Mouse (Mus musculus) G1E-ER4 (cell line): ENCODE data around the gene Zfp316. TPM values are rescaled to one million over a fixed set of nuclear protein-coding genes. Genes with fewer than 3 reads are reported as not detected.

ENCODE experiments used
- GATA1 ChIP-seq: IDR thresholded peaks from one replicate; pipeline ENCODE4 v1.8.0; 2012; ENCODE audit warnings: low read length, inconsistent platforms
- polyA plus RNA-seq: library from polyadenylated mRNA; stranded (reverse); fragments of >175 nt; gene quantifications from 2 replicates; pipeline ENCODE4 v1.2.3, GENCODE M21; 2012

The Zfp316 gene
- polyA plus RNA-seq: 8.8 and 11.0 TPM in 2 replicates

DNA sequence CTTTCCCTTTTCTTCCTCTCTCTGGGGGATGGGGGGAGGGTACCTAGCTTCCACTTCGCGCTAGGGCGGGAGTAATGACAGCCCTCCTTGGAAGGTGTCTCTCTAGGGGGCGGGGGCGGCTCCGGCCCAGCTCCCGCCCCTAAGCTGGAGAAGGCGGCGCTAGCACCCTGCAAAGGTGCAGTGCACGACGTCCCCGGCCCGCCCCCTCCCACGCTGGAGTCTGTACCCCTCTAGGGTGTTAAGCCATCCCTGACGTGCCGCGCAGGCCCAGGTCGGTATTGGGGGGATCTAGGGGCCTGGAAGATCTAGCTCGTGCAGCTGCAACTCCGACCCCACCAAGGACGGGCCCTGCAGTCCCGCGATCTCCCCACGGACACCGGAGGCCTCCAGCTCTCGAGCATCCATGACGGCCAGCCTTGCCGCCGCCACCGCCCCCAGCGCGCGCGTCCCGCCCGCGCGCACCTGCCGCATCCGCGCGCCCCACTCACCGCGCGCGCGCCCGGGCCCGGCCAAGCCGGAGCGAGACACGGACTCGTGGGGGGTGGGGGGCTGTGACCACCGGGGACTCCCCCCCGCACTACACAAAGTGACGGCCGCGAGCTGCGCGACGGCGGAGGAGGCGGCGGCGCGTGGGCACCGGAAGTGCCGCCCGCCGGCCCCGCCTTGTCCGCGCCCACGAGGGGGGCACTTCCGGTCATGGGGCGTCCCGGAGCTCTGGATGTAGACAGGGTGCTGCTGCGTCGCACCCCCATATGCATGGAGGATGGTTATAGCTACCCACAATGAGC, at the start of gene Zfp316:
Gene Zfp316 (minus strand): TSS at position 660 of the 788 bp plus-strand sequence.
- TF ChIP-seq GATA1: no peak

DNA sequence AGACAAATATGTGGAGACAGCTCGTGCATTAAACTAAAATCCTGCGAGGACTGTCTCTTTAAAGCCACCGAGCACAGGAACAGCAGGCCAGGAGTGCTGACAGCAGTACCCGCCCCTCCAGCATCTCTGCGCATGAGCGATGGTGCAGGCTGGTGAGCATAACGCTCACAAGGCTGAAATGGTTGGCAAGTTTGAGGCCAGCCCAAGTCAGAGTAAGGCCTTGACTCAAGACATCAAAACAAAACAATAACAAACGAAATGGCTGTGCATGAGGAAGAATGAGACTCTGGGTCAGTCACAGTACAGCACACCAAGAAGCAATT, 47.4 kb upstream of the Zfp316 start:
- TF ChIP-seq GATA1: no peak

DNA sequence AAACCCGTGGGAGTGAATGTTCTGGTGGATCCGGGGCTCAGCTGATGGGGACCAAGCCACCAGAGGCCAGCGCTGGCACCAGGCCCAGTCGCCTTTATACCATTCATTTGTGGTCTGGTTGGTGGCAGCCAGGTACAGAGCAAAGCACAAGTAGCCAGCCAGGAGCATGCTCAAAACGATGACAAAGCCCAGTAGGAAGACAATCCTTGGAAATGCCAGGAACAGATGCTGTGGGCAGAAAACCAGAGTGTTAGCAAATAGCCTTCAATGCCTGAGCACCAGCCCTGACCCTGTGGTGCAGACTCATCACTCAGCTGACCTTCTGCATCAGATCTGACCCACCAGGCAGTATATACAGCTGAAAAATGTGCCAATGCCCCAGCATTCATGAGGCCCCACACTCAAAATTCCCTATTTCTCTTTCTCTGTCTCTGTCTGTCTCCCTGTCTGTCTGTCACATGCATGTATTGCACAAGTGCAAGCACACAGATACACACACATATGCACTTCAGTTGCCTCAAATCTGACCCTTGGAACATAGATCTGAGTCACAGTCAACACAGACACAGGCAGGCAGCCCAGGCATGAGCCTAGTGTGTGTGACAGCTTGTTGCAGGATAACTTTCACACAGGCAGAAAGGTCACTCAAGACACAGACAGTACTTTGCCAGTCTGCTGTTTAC, 46.9 kb upstream of the Zfp316 start:
- TF ChIP-seq GATA1: no peak

DNA sequence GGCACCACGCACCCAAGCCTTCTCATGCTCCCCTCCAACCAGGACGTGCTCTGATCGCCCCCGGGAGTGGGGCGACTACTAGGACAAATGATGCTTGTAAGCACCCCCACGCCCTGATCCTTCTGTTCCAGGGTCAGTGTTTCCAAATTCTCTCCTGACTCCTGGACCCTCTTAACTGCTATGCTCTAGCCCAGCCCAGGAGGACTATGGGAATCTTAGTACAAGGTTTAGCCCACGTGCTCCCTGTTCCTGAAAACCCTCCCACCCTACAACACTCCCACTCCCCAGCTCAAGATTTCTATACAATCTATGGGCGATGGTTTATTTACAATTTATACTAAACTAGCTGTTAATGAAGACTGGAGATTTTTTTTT, 45.7 kb upstream of the Zfp316 start:
- TF ChIP-seq GATA1: no peak

DNA sequence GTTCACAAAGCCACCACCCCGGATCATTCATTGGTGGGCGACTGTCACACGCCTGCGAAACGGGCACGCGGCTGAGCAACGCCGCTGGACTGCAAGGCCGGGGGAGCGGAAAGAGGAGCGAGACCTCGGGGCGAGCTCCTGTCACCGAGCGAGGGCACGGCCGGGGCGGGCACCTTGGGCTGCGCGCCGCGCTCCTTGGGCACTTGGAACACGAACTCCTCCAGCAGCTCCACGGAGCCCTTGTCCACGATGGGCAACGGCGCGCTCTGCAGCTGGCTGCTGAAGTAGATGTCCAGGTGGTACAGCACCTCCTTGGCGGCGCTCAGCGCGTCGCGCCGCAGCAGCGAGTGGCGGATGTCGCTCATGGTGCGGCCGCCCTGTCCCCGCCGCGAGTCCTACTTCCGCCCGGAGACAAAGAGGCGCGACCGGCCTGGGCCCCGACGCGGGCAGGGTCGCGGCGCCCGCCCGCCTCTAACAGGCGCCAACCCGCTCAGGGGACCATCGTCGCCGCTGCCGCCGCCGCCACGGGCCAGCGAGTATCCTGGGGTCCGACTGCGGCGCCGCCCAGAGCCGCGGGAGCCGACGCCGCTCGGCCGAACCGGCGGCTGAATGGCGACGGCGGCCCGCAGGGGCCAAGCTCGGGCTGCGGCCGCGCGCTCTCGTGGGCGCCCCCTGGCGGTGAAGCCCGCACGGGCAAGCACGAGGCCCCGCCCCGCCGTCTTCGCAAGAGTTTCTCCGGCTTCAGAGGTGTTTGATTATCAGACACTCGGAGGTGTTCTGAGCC, 45.1 kb upstream of the Zfp316 start, which contains the start of gene E130309D02Rik:
Gene E130309D02Rik (minus strand): TSS at position 631 of the 784 bp plus-strand sequence.
- no peak for TF ChIP-seq GATA1

DNA sequence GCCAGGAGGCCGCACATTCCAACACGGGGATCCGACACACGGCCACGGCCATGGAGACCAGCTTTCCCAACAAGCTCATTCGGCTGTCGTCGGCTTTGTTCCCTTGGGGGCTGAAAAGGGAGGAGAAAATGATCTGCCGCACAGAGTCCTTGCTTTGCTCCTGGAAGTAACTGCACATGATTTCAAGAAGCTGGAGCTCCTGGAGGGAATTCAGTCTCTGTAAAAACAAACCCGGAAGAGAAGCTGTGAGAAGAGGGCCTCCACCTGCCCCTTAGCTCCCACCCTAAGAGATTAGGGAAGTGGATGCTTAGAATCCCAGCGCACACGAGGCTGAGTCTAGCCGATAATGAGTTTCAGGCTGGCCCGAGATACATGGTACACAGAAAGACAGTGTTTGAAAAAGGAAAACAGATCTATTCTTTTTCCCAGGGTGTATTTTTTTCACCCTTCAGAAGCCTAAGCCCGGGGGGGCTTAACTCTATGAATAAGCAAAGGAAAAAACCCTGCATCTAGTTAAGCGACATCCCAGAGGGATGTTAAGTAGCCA, 44.4 kb upstream of the Zfp316 start:
- TF ChIP-seq GATA1: no peak

DNA sequence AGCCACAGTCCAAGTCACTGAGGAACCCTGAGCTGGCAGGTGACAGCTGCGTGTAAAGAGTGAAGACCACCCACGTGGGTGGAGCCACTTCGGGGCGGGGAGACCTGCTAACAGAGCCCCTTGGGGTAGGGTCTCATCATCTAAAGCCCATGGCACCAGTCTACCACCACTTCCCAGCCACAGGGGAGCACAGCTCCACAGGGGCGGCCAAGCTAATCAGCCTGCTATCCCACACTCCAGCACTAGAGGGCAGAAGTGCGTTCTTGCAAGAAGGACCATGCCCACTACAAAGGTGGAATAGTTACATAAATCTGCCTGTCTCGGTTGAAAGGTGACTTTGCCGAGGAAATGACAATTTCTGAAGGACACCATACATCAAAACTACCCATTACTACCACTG, 42.1 kb upstream of the Zfp316 start:
- no peak for TF ChIP-seq GATA1

DNA sequence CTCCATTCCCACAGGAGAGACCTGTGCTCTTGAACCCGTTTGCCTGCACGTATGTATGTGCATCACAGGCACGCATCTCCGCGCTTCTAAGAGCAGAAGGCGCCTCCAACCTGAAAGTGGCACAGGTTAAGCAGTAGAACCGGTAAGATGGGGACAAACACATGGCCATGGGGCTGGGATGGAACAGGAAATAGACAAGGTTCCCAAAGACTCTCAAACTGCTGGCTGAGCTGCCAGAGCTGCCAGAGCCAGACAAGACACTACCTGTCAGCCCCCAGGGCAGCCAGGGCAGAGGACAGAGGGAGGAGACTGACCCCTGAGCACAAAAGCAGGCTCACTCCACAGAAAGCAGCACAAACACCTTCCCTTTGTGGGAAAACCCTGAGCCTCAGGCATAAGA, 40.1 kb upstream of the Zfp316 start:
- TF ChIP-seq GATA1: no peak

DNA sequence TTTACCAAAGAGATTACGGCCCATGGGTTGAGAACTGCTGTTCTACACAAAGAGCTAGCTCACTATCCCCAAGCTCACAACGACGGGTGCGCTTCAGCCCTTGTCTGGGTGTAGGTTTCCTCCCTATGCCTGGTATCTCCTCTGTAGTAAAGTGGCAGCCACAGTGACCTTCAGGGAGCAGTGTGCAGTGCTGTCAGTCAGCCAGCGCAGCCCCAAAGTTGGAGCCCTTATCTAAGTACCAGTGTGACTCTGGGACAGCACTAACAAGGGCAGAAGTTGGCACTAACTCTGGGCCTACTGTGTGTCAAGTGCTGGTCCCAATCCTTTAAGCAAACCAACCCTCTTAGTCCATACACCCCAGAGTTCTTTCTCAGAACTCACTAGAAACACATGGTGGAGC, 39.0 kb upstream of the Zfp316 start:
- TF ChIP-seq GATA1: no peak

DNA sequence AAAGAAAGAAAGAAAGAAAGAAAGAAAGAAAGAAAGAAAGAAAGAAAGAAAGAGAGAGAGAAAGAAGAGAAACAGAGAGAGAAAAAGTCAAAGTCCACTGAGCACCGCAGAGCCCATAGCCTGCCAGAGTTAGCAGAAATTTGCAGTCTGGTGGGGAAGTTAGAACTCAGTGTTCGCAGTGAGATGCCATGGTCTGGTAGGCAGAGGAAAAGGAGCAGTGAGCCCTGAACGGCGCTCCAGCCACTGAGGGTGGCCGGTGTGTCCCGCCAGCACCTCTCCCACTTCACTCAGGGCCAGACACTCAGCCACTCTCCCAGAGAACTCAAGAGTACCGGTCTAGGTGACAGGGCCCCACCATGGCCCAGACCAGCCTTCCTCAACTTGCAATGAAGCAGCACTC, 34.4 kb upstream of the Zfp316 start:
- TF ChIP-seq GATA1: no peak

DNA sequence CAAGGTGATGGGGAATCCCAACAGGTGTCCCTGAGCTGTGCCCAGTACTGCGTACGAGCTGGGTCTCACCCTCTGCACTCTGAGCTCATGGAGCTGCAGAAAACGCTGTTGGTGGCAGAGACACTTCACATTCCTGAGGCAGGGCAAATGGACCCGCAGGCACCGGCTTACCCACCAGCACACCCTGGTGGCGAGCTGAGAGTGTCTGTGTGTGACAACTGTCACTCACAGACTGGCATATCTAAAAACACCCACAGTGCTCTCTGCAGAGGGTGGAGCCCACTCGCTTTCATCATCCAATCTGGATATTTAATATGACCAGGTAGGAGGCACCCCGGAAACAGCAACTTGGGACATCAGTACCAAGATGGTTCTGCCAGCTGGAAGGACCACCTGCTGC, 31.5 kb upstream of the Zfp316 start:
- TF ChIP-seq GATA1: no peak

DNA sequence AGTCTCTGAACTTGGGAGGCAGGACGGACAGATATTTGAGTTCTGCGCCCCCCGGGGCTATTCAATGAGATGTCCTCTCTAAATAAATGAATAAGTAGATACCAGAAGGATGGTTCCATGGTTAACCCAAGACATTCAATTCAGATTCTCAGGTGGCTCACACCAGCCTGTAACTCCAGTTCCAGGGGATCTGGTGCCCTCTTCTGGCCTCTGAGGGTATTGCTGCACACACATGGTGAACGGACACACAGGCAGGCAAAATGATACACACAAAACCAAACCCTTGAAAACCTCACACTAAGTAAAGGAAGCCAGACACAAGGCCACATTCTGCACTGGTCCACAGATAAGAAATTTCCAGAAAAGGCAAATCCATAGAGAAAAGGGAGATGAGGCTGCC, 29.9 kb upstream of the Zfp316 start:
- TF ChIP-seq GATA1: no peak

DNA sequence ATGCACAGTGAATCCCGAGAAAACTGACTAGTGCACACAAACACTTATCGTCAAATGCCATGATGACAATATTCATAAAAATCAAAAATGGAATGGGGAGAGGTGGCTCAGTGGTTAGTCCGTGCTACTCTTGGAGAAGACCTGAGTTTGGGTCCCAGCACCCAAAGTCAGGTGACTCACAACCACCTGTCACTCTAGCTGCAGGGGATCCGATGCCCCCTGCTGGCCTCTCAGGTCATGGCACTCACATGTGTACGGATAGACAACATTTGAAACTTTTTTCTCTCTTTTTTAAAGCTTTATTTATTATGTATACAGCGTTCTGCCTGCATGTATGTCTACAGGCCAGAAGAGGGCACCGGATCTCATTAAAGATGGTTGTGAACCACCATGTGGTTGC, 28.6 kb upstream of the Zfp316 start:
- TF ChIP-seq GATA1: no peak

DNA sequence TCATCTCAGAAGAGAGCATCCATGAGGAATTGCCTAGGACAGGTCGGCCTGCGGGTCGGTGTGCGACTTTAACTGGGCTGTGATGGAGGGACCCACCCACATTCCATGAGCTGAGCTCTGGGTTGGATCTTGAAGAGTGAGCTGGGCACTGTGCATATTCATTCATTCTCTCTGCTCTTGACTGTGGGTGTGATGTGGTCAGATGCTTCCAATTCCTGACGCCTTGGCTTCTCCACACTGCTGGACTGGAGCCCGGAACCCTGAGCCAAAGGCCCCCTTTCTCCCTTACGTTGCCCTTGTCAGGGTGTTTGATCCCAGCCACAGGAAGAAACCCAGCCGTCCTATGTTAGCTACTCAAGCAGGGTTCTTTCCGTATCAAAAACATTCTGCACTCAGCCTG, 28.2 kb upstream of the Zfp316 start:
- TF ChIP-seq GATA1: no peak

DNA sequence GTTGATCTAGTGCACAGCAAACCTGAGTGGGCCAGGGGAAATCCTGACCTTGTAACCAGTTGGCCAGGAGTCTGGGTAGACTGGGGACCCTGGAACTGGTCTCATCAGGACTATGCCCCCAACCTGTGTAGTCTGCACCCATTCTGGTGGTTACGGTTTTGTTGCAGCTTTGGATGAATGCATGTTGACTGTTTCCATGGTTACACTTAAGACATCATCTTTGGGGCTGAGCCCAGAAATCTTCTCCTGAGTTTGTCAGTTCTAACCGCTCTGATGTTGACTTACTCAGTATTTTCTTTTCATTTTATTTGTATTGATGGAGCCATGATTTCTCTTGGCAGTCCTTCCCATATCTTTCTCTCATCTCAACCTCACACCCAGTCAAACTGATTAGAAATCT, 25.5 kb upstream of the Zfp316 start:
- no peak for TF ChIP-seq GATA1

DNA sequence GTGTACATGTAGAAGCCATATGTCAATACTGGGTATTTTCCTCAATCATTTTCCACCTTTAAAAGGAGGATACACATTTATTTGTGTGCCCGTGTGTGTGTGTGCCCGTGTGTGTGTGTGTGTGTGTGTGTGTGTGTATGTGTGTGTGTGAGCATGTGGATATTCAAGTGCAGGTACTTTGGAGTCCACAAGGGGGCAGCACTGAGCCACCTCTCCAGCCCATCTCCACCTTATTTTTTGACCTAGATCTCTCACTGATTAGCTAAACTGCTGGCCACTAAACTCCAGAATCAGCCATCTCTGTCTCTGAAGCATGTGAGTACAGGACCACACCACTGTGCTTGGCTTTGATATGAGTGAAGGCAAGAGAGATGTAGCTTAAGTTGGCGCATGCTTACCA, 25.0 kb upstream of the Zfp316 start:
- TF ChIP-seq GATA1: no peak
